Mouse (Mus musculus) lung, adult 2 months (tissue): ENCODE measurements around the gene Sult5a1. TPM values are rescaled to one million over a fixed set of nuclear protein-coding genes. Genes with fewer than 3 reads are reported as not detected.
A peak's percentile ranks its signal among the peaks of the same experiment; 100 is the strongest.

Experiments
- DNase-seq: peaks from one replicate; pipeline ENCODE4 v3.0.0; 2022
- H3K4me1 ChIP-seq: fragments of 200-500 bp; 2 replicates; pipeline ENCODE4 v1.6.1; 2011; ENCODE audit warnings: low read length; ENCODE audit not compliant: control insufficient read depth, insufficient read depth
- H3K4me3 ChIP-seq: fragments of 200-500 bp; replicated peaks from 2 replicates; pipeline ENCODE3; 2011; ENCODE audit warnings: low read depth, mild to moderate bottlenecking, control low read depth, low read length; ENCODE audit errors: extremely low read depth
- CTCF ChIP-seq: fragments of 200-500 bp; IDR thresholded peaks from 2 replicates; pipeline ENCODE4 v1.5.1; 2011; ENCODE audit warnings: mild to moderate bottlenecking, low read length, control low read depth; ENCODE audit not compliant: insufficient read depth
- POLR2A ChIP-seq: fragments of 200-500 bp; IDR thresholded peaks from 2 replicates; pipeline ENCODE4 v1.6.1; 2011; ENCODE audit warnings: low read depth, mild to moderate bottlenecking, control low read depth, low read length, borderline replicate concordance; ENCODE audit errors: extremely low read depth
- WGBS: fragments of 180-500 bp; shearing (Covaris S2); methylation state at CpG from one replicate; pipeline ENCODE4 v1.1.7; 2018; 5-methylcytosine and 5-hydroxymethylcytosine counted together
- polyA plus RNA-seq: library from polyadenylated mRNA; depleted of rRNA; stranded (reverse); fragments of >200 nt; gene quantifications from 2 replicates; pipeline ENCODE4 v1.2.3, GENCODE M21; 2012

Gene Sult5a1
- polyA plus RNA-seq, 1 experiment: 45.2 TPM

- Histone ChIP-seq H3K4me3 (peak within 1 kb of the TSS; percentile 33), H3K4me1 (peaks cover 11% of the 10 kb centered on the region)
- no peak for DNase-seq
- TF ChIP-seq CTCF (no peak), POLR2A (no peak)
- WGBS: under 1% methylated on average over 51 of the region's 51 CpGs
Observed at GRCm38 (mm10) chr8:123117127-123117731, 40.9 kb downstream of the Sult5a1 start, which contains the start of gene Cpne7. Gene Cpne7, plus strand, starts transcription at chr8:123117374.

DNA sequence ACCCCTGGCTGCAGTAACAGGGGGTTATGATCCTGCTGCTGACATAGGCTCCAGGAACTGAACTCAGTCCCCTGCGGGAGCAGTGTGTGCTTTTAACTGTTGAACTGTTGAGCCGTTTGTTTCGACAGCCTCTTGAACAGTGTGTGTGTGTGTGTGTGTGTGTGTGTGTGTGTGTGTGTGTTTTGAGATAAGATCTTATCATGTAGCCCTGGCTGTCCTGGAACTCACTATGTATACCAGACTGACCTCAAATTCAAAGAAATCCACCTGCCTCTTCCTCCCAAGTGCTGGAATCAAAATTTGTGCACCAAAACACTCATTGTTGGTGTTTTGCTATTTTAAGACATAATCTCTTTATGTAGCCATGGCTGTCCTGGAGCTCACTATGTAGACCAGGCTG, 43.5 kb downstream of the Sult5a1 start:
- 16% methylated on average over 3 of the region's 3 CpGs for WGBS

DNA sequence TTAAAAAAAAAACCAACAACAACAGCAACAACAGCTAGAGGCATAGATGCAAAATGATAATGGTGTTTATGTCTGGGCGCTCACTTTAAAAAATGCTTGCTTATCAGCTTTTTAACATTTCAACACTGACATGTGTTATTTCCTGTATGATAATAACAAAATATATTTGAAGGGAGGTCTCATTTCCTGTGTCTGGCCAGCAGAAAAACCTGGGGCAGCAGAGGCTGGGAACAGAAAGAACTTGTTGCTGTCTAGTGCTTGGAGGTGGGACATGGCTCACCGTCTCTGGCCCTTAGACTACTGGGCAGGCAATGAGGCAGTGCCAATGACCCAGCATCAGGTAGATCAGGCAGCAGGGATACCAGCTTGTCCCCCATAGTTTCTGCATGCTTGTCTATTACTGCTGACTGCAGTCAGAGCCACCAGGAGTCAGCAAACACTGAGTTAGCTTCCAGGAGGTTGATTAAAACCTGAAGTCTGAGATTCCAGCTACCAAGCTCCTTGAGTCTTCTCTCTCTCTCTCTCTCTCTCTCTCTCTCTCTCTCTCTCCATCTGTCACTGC, 44.1 kb downstream of the Sult5a1 start:
- no peak for DNase-seq
- Histone ChIP-seq H3K4me3 (no peak overlapping the region), H3K4me1 (peaks cover 11% of the 10 kb centered on the region)
- 21% methylated on average over 2 of the region's 2 CpGs for WGBS
- TF ChIP-seq POLR2A: no peak

More for the DNA sequence above, 43.5 kb downstream of the Sult5a1 start:
- Histone ChIP-seq H3K4me1 (peaks cover 11% of the 10 kb centered on the region), H3K4me3 (no peak overlapping the region)
- DNase-seq: no peak
- TF ChIP-seq POLR2A (no peak), CTCF (no peak)

GRCm38 (mm10) chr8:123112892-123113291, 45.2 kb downstream of the Sult5a1 start:
- Histone ChIP-seq H3K4me3 (no peak overlapping the region), H3K4me1 (peaks cover 11% of the 10 kb centered on the region)
- TF ChIP-seq CTCF (no peak), POLR2A (no peak)
- 60% methylated on average over 9 of the region's 9 CpGs for WGBS
- no peak for DNase-seq

DNA sequence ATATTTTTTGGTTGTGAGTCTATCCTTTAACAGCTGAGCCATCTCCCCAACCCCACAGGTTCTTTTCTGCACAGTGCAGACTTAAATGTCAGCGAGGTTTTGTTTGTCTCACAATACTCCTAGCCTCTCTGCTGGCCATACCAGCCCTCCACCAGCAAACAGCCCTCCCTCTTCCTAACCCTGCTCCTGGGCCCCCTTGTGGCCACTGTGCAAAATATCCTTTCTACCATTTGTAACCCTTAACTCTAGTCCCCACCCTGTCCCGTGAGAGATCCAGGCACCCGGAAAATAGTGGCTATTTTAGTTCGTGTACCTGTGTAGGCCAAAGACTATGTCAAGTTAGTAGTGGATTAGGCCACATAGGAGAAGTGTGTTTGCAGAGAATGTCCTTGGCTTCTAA, 47.5 kb downstream of the Sult5a1 start:
- Histone ChIP-seq H3K4me1 (peaks cover 3% of the 10 kb centered on the region; the same call in 1 of the 2 replicates), H3K4me3 (no peak overlapping the region)
- TF ChIP-seq POLR2A (no peak), CTCF (peak; percentile 75)
- peak; percentile 50 for DNase-seq
- 4% methylated on average over 4 of the region's 4 CpGs for WGBS

DNA sequence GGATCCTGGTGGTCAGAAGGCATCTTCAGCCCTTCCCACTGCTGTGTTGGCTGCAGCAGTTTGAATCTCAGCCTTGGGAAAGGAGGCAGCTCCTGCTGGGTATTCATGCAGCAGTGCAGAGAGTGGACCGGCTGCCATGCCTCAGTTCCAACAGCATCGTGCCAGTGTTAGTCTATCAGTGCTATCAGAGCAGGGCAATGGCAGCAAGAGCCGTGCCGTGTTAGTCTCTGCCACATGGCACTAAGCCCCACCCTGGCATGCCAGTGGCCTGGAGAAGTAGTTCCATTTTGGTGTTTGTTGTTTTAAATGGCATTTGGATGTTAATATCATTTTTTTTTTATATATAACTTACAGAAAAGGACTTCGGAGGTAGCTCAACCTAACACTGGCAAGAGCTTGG, 49.2 kb downstream of the Sult5a1 start:
- Histone ChIP-seq H3K4me3 (no peak overlapping the region), H3K4me1 (peaks cover under 1% of the 10 kb centered on the region; the same call in 1 of the 2 replicates)
- no peak for DNase-seq
- TF ChIP-seq POLR2A (no peak), CTCF (no peak)
- 76% methylated on average over 5 of the region's 5 CpGs for WGBS

DNA sequence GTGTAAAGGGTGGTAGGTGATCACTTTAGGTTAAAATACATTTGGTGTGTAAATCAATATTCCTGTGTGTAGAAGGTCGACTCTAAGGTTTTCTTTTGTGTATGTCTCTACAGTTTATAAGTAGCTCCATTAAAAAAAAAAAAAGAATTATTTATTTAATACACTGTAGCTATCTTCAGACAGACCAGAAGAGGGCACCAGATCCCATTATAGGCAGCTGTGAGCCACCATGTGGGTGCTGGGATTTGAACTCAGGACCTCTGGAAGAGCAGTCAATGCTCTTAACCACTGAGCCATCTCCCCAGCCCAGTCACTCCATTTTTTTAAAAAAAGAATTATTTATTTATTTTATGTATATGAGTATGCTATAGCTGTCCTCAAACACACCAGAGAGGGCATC, 50.1 kb downstream of the Sult5a1 start:
- no peak for DNase-seq
- Histone ChIP-seq H3K4me3 (no peak overlapping the region), H3K4me1 (peaks cover 6% of the 10 kb centered on the region)
- 39% methylated on average over 1 of the region's 1 CpGs for WGBS
- TF ChIP-seq POLR2A: no peak
- no peak for TF ChIP-seq CTCF

DNA sequence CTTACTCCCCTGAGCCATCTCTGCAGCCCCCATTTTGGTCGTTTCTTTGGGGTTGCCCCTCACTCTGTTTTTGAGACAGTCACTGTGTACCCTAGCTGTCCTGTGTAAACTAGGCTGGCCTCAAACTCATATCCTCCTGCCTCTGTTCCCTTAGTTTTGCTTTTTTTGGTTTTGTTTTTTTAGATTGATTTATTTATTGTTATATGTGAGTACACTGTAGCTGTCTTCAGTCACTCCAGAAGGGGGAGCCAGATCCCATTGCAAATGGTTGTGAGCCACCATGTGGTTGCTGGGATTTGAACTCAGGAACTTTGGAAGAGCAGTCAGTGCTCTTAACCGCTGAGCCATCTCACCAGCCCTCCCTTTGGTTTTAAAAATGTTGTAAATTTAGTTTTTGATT, 51.6 kb downstream of the Sult5a1 start:
- 50% methylated on average over 2 of the region's 2 CpGs for WGBS
- peaks cover 7% of the 10 kb centered on the region for H3K4me1 ChIP-seq
- H3K4me3 ChIP-seq: no peak overlapping the region
- TF ChIP-seq POLR2A (no peak), CTCF (no peak)
- DNase-seq: no peak

DNA sequence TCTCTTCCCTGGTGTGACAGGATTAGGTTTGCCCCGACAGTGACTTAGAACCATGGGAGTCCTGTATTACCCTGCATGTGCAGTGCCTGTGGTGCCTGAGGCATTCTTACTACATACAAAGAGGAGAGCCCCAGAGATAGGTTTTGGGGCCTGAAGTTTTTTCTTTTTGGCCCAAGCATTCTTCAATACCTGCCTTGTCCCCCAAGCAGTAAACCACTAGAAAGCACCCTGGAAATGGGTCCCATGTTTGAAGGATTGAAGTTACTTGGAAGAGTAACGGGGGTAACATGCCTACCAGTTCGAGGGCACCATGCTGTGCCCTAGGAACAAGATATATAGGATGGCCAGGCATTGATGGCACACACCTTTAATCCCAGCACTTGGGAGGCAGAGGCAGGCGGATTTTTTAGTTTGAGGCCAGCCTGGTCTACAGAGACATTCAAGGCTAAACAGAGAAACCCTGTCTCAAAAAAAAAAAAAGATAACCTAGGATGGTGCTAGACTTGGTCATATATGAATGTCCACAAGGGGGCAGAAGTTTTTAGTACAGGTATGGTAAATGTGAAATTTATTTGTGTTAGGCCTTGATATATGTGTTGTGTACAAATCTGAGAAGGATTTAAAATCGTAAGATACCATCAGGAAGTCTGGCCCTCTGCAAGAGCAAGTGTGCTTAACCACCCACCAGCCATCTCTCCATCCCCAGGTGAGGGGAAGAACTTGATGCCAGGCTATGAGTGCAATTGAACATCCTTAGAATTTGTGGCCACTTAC, 52.4 kb downstream of the Sult5a1 start:
- peaks cover 7% of the 10 kb centered on the region for H3K4me1 ChIP-seq
- no peak overlapping the region for H3K4me3 ChIP-seq
- TF ChIP-seq POLR2A: no peak
- no peak for TF ChIP-seq CTCF
- DNase-seq: no peak
- WGBS: 67% methylated on average over 5 of the region's 5 CpGs
